Mouse (Mus musculus) ES-Bruce4 (cell line): Measurements from ENCODE around the gene Mrpl52.

Experiments
- CTCF ChIP-seq: IDR thresholded peaks from one replicate; pipeline ENCODE4 v1.8.1; 2011; ENCODE audit warnings: low read depth, low read length
- EP300 ChIP-seq: IDR thresholded peaks from 2 replicates; pipeline ENCODE4 v1.6.1; 2011; ENCODE audit warnings: low read depth, low read length; ENCODE audit not compliant: insufficient read depth
- POLR2A ChIP-seq: IDR thresholded peaks from one replicate; pipeline ENCODE4 v1.8.1; 2011; ENCODE audit warnings: low read length; ENCODE audit not compliant: insufficient read depth

- TF ChIP-seq CTCF (no peak), POLR2A (no peak), EP300 (no peak)
These were observed 46.1 kb upstream of the Mrpl52 start for GRCm38 (mm10) chr14:54380616-54381015.
